Mouse (Mus musculus): Measurements from ENCODE around the gene Tas2r139.
"Not testable (repeated sequence)": the region's sequence is repeated elsewhere in the genome, so short reads cannot be mapped to it uniquely, and the experiment has no call there.

Gene Tas2r139

DNA sequence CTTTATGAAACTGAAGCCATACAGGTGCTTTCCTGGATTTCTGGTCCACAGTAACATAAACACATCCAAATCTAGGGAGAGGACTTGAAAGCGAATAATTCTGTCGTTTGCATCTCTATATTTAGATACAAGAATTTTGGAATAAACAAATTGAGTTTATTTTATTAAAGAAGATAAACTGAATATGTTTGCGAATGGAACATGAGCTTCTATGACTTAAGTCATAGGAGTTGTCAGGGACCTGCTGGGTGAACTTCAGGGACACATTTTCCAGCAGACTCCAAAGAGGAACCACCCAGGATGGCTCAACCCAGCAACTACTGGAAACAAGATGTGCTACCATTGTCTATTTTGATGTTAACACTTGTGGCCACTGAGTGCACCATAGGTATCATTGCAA lies at the start of gene Tas2r139:
Gene Tas2r139, plus strand, starts transcription at position 301 of the 400 bp plus-strand sequence.
- in situ Hi-C loops (cut with MseI, MboI) = no loop called here

- in situ Hi-C loops (cut with MseI, MboI) = not testable (repeated sequence)
Observed at GRCm38 (mm10) chr6:42151115-42151514, 10.4 kb downstream of the Tas2r139 start.

DNA sequence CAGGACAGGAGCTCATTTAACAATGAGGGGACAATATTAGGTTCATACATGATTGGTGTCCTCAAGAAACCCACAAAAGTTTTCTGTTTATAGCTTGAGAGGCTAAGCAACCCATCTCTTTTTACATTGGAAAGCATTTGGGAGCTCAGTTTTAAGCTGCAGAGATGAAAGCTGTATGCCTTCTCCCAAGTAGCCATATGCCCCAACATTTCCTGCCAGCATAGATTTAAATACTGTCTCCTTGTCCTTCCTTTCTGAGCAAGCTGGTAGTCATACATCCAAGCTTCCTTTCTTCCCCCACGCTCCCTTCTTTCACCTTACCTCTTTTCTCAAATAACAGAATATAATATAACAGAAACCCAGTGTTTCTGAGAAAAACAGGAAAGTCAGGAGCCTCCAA lies 41.7 kb downstream of the Tas2r139 start:
- in situ Hi-C loops (cut with MseI, MboI) = no loop called here

DNA sequence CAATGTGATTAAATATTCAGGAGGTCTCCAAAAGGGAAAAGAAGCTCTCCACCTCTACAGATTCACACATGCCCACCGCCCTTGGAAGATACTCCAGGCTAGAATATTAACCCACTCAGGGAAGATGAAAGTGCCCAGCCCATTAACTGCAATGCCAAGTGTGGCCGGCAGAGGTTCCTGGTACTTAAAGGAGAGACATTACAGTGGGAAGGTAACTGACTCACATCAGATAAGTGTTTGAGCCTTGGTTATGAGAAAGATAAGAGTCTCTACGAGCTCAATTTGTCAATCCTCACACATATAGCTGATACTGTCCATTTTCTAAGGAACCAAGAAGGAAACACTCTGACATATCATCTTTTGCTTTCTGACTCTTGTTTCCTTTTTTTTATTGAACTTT lies 45.5 kb downstream of the Tas2r139 start:
- in situ Hi-C loops (cut with MseI, MboI) = no loop called here
